Mouse (Mus musculus) heart, embryonic 10.5 days (tissue): ENCODE data around the gene Slc45a3. TPM values are rescaled to one million over a fixed set of nuclear protein-coding genes. Genes with fewer than 3 reads are reported as not detected.

Experiments
- DNase-seq: peaks from one replicate; pipeline ENCODE4 v3.0.0-alpha.2; 2017; ENCODE audit warnings: low spot score
- H3K27ac ChIP-seq: fragments of 300-500 bp; sonication (generic); 2 replicates; pipeline ENCODE4 v1.5.1; 2016; ENCODE audit warnings: mild to moderate bottlenecking
- H3K27me3 ChIP-seq: fragments of 300-500 bp; sonication (generic); 2 replicates; pipeline ENCODE4 v1.6.1; 2016; ENCODE audit warnings: mild to moderate bottlenecking; ENCODE audit not compliant: poor library complexity, insufficient read depth, severe bottlenecking
- H3K36me3 ChIP-seq: fragments of 300-500 bp; sonication (generic); 2 replicates; pipeline ENCODE4 v1.6.1; 2016; ENCODE audit warnings: mild to moderate bottlenecking, moderate library complexity
- H3K4me1 ChIP-seq: fragments of 300-500 bp; sonication (generic); 2 replicates; pipeline ENCODE4 v1.6.1; 2016; ENCODE audit warnings: mild to moderate bottlenecking
- H3K4me3 ChIP-seq: fragments of 300-500 bp; sonication (generic); 2 replicates; pipeline ENCODE4 v1.5.1; 2016; ENCODE audit warnings: mild to moderate bottlenecking, moderate library complexity
- H3K9me3 ChIP-seq: fragments of 300-500 bp; sonication (generic); 2 replicates; pipeline ENCODE4 v1.6.1; 2016; ENCODE audit warnings: mild to moderate bottlenecking, moderate library complexity
- WGBS: fragments of 180-500 bp; shearing (Covaris S2); methylation state at CpG from one replicate; pipeline ENCODE4 v1.1.7; 2016; 5-methylcytosine and 5-hydroxymethylcytosine counted together
- polyA plus RNA-seq: library from polyadenylated mRNA; unstranded; fragments of >200 nt; fragmentation: Nextera tagmentation; extraction: Ambion mirVana; gene quantifications from 2 replicates; pipeline ENCODE4 v1.2.1, GENCODE M21; 2016

The Slc45a3 gene
- polyA plus RNA-seq, 1 experiment from 2014 or later: 1.9 TPM

DNA sequence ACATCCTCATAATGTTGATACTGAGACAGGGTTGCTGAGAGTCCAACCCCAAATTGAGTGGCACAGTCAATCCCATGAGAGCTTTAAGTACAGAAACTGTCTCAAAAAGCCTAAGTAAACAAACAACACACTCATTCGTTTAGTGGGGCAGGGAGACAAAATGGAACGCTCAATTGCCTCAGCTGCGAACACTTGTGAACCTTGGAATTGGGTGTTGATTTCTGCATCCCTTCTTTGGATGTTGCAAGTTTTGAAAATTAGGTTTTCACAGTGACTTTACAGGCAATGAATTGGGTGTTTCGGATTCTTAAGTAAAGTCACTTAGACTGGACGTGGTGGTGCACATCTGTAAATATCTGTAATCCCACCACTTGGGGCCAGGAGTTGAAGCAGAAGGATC is 44.0 kb downstream of the Slc45a3 start:
- no peaks in the 10 kb centered on the region for H3K27me3 ChIP-seq
- peaks cover 23% of the 10 kb centered on the region for H3K4me1 ChIP-seq
- 29% methylated on average over 5 of the region's 5 CpGs for WGBS
- H3K27ac ChIP-seq: peak overlapping the region; percentile 100
- H3K9me3 ChIP-seq: no peaks in the 10 kb centered on the region
- H3K4me3 ChIP-seq: peak overlapping the region; percentile 89
- no peaks in the 10 kb centered on the region for H3K36me3 ChIP-seq
- no peak for DNase-seq

DNA sequence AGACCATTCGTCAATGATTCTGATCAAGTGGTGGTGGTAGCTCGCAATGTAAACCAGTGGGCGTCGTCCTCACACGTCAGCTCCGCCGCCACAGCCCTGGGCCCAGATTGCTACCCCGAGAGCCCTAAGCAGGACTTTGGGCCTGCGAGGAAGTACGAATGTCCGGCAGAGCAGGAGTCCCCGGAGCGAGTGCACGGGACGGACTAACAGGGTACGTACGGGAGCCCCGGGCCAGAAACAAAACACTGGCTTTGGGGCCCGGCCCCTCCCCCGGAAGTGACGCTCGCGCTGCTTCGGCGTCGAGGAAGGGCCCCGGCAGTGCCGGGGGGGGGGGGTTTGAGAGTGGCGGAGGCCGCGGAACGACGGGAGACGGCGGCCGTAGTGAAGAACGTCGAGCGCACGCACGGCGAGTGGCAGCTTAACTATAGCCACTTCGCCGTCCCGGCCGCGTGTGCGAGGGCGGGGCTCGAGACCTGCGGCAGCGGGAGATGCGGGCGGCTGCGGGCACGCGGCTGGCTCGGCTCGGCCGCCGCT is 44.6 kb downstream of the Slc45a3 start, which contains the start of gene Elk4:
Gene Elk4 (plus strand): TSS at position 326 of the 534 bp plus-strand sequence.
- H3K4me1 ChIP-seq: peaks cover 23% of the 10 kb centered on the region
- peak; percentile 93 for DNase-seq
- under 1% methylated on average over 61 of the region's 61 CpGs for WGBS
- no peaks in the 10 kb centered on the region for H3K27me3 ChIP-seq
- H3K4me3 ChIP-seq: peak within 1 kb of the TSS; percentile 89
- H3K9me3 ChIP-seq: no peaks in the 10 kb centered on the region
- no peaks in the 10 kb centered on the region for H3K36me3 ChIP-seq
- H3K27ac ChIP-seq: peak within 1 kb of the TSS; percentile 100

DNA sequence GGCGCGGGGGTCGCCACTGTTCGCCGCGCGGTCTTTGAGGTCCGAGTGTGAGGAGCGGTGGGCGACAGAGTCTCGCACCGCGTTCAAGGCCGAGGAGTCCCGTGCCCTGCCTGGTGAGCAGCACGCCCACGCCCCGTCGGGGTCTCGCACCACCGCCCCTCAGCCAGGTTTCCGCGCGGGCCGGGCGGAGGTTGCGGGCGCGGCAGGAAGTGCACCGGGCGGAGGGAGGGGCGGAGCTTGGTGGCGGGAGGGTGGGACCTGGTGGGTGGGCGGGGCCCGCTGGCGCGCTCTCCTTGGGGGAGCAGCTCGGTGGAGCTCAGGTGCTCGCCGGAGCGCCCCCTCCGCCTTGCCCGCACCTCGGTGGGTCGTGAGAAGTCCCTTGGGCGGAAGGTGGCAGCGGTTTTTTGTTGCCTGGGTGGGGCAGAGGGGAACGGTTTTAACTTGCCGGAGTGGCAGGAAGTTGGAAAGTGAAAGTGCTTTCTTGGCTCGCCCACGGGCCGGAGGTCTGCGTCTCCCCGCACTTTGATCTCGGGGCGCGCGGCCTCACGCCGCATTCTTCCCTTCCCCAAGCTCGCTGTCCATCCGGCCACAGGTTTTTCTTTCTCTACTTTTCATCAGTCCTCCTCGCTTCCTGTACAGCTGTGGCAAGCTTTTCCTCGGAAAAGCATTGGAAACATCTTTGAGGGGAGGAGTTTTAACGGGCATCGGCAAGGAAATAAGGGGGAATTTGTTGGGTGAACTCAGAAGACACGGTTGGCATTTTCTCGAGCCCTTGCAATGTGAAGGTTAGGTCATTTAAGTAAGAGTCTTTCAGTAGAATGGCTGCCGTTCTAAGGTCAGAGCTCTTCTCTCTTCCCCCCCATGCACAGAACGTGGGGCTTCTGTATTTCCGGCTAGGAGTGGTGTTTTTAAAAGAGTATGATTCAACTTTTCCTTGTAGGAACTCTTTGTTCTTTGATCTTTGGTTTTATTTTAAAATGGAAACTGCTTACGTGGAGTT is 45.4 kb downstream of the Slc45a3 start:
- H3K4me1 ChIP-seq: peaks cover 23% of the 10 kb centered on the region
- H3K9me3 ChIP-seq: no peaks in the 10 kb centered on the region
- H3K27me3 ChIP-seq: no peaks in the 10 kb centered on the region
- no peaks in the 10 kb centered on the region for H3K36me3 ChIP-seq
- peak overlapping the region; percentile 100 for H3K27ac ChIP-seq
- 1% methylated on average over 72 of the region's 72 CpGs for WGBS
- peak; percentile 94 for DNase-seq
- H3K4me3 ChIP-seq: peak overlapping the region; percentile 89

DNA sequence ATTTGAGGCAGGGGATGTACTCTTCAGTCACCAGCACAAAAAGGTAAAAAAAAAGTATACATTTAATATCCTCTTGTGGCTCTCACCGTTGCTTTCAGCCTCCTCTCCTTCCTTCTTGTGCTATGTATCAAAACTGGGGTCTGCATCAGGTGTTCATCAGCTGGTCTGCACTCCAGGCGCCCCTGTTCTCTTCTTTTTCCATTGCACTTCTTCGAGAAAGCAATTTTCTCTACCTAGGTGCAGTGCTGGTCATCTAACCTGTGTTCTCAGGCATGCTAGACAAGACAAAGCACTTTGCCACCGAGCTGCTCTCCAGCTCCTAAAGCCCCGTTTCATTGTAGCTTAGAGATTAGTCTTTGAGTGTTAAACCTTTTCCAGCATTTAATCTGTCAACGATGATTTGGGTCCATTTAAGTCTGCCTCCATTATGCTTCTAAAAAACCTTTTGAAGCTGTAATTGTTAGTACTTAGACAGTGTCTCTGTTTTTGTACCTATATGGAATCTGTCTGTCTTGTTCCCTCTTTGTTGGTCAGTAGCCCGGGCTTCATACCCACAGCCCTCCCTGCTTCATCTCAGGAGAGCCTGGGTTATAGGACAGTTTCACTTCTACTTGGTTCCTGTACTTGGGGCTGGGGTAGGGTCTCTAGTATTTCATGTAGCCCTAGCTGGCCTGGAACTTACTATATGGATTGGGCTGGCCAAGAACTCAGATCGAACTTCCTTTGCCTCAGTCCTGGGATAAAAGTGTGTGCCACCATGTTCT is 46.3 kb downstream of the Slc45a3 start:
- no peaks in the 10 kb centered on the region for H3K27me3 ChIP-seq
- H3K4me3 ChIP-seq: peak overlapping the region; percentile 89
- H3K27ac ChIP-seq: peak overlapping the region; percentile 100
- 56% methylated on average over 8 of the region's 8 CpGs for WGBS
- no peaks in the 10 kb centered on the region for H3K9me3 ChIP-seq
- H3K36me3 ChIP-seq: peaks cover under 1% of the 10 kb centered on the region
- H3K4me1 ChIP-seq: peaks cover 23% of the 10 kb centered on the region
- no peak for DNase-seq

DNA sequence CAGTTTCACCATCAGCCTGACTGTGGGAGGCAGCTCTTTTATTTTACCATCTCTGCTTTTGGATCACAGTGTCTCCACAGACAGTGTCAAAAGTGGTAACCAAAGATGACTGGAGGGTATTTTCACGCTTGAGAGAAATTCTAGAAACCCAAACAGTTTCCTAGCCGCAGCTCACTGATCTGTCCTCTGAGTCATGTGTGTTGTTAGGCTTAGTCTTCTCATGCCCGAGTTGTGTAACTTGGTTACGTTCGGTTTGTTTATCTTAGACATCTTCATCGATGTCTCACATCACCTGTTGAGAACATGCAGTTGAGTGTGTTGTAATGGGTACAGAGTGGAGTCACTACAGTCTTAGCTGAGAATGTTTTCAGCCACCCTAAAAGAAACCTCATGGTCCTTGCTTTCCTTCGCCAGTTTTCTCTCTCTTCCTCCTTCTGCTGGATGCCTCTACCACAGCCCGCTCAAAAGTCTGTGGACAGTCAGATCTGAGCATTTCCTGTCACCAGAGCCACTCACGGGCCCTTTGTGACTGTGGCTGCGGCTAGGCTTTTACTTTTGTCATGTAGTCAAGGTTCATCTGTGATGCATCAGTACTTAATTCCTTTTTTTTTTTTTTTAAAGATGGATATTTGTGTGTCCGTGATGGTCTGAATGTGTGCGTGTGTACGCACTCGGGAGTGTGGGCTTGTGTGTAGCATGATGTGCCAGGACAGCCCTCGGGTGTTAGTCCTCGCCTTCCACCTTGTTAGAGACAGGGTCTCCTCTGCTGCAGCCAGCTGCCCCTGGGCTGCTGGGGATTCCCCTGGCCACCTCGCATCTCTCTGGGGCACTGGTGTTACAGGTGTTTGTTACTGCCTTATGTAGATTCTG is 48.1 kb downstream of the Slc45a3 start:
- Histone ChIP-seq H3K4me1 (peaks cover 23% of the 10 kb centered on the region), H3K36me3 (peaks cover 16% of the 10 kb centered on the region), H3K4me3 (no peak overlapping the region), H3K27me3 (no peaks in the 10 kb centered on the region), H3K9me3 (no peaks in the 10 kb centered on the region), H3K27ac (no peak overlapping the region)
- WGBS: 86% methylated on average over 17 of the region's 17 CpGs
- DNase-seq: no peak

DNA sequence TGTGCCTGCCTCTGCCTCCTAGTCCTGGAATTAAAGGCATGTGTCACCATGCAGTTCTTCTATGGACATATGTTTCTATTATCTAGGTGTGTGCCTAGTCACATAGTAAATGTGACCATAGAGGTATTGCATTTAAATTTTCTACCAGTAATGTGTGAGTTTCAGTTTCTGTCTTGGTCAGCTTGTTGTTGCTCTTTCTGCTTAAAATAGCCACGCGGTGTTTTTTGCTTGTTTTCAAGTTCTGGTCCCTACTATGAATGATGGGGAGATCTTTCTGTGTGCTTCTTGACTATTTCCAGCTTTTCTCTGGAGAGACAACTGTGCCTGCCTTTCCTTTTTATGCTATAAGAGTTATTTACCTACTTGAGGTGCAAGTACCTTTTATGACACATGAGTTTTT is 49.0 kb downstream of the Slc45a3 start:
- H3K27me3 ChIP-seq: no peaks in the 10 kb centered on the region
- no peaks in the 10 kb centered on the region for H3K9me3 ChIP-seq
- no peak for DNase-seq
- H3K4me3 ChIP-seq: no peak overlapping the region
- H3K27ac ChIP-seq: no peak overlapping the region
- peaks cover 16% of the 10 kb centered on the region for H3K4me1 ChIP-seq
- 86% methylated on average over 2 of the region's 2 CpGs for WGBS
- peaks cover 21% of the 10 kb centered on the region for H3K36me3 ChIP-seq

DNA sequence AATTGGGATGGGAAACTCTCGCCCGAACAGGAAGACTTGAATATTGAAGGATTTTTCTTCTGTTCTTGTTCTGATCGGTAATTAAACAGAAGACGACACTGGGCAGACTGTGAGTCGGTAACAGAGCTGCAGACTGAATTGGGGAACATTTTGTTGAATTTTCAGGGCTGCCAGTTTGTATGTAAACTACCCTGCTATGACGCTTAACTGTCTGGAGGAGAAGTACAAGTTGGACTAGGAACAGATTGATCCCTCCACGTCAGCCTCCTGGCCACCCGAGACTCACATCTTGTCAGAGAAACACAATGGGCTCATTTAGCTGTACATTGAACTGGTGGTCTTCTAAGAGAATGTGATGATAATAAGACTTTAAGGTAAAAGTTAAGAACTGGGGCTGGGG is 50.1 kb downstream of the Slc45a3 start:
- whole genome bisulfite sequencing: 87% methylated on average over 8 of the region's 8 CpGs
- peaks cover 32% of the 10 kb centered on the region for H3K36me3 ChIP-seq
- no peaks in the 10 kb centered on the region for H3K27me3 ChIP-seq
- H3K4me1 ChIP-seq: peaks cover 15% of the 10 kb centered on the region
- DNase-seq: no peak
- H3K27ac ChIP-seq: no peak overlapping the region
- H3K9me3 ChIP-seq: no peaks in the 10 kb centered on the region
- no peak overlapping the region for H3K4me3 ChIP-seq

DNA sequence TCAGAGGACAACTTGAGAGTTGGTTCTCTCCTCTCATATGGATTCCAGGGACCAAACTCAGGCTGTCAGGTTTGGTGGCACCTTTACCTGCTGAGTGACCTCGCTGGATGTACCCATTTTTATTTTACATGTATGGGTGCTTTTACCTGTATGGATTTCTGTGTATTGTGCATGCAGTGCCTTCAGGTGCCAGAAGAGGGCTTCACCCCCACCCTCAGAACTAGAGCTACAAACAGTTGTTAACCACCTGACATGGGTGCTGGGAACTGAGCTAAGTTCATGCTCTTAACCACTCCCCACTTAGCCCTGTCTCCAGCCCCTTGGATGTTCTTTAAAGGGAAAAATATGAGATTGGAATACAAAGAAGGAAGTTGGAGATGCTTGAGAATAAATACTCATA is 52.0 kb downstream of the Slc45a3 start:
- WGBS: 81% methylated on average over 1 of the region's 1 CpGs
- DNase-seq: no peak
- peaks cover 51% of the 10 kb centered on the region for H3K36me3 ChIP-seq

DNA sequence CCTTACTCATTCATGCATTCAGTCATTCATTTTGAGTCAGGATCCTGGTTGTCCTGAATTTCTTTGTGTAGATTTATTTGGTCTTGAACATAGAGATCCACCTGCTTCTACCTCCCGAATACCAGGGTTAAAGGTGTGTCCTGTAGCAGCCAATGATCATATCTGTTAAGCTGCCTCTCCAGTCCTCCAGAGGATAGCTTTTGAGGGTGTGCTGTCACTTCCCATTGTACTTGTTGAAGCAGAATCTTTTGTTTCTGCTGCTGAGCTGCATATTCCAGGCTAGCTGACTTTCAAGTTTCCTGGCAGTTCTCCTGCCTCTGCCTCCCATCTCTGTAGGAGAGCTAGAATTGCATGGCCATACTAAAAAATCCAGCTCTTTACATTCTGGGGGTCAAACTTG is 53.9 kb downstream of the Slc45a3 start:
- H3K9me3 ChIP-seq: no peaks in the 10 kb centered on the region
- WGBS: 94% methylated on average over 1 of the region's 1 CpGs
- H3K4me3 ChIP-seq: no peak overlapping the region
- no peaks in the 10 kb centered on the region for H3K27me3 ChIP-seq
- no peak for DNase-seq
- peaks cover 65% of the 10 kb centered on the region for H3K36me3 ChIP-seq
- no peaks in the 10 kb centered on the region for H3K4me1 ChIP-seq
- no peak overlapping the region for H3K27ac ChIP-seq

More for the DNA sequence above, 52.0 kb downstream of the Slc45a3 start:
- Histone ChIP-seq H3K9me3 (no peaks in the 10 kb centered on the region), H3K27me3 (no peaks in the 10 kb centered on the region), H3K4me1 (peaks cover 2% of the 10 kb centered on the region), H3K4me3 (no peak overlapping the region), H3K27ac (no peak overlapping the region)

DNA sequence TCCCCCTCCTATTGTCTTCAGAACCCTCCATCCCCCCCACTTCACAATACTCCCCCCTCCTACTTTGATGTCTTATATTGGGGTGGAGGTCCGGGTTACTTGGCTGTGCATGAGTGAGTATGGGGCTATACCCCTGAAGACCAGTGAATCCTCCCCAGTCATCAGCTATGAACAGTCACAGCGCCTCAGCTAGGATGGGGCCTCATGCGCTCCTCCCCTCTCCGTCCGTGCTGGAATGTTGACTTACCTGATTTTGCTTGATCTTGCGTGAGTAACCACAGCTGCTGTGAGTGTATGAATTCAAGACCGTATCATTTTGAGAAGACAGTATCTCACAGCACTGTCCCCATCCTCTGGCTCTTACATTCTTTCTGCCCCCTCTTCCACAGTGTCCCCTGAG is 57.1 kb downstream of the Slc45a3 start:
- DNase-seq: no peak
- Histone ChIP-seq H3K36me3 (peaks cover 78% of the 10 kb centered on the region), H3K27me3 (no peaks in the 10 kb centered on the region), H3K4me3 (no peak overlapping the region), H3K9me3 (no peaks in the 10 kb centered on the region), H3K27ac (no peak overlapping the region), H3K4me1 (0 out of 2 replicates have a peak, but pooled peaks cover under 1% of the 10 kb centered on the region)
- 92% methylated on average over 7 of the region's 7 CpGs for WGBS

DNA sequence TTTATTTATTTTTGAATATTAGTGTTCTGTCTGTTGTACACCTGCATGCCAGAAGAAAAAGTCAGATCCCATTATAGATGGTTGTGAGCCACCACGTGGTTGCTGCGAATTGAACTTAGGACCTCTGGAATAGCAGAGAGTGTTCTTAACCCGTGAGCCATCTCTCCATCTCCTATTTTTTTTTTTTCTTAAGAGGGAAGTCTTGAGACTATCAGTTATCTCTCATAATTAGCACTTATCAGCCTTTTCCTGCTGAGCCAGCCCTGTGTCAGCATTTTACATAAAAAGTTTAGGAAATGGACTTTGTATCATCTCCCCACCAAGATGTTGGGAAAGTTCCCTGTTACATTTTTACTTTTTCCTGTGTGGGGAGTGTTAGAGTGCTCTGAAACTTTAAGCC is 59.3 kb downstream of the Slc45a3 start:
- Histone ChIP-seq H3K4me1 (0 out of 2 replicates have a peak, but pooled peaks cover 3% of the 10 kb centered on the region), H3K27ac (no peak overlapping the region), H3K36me3 (peaks cover 74% of the 10 kb centered on the region), H3K27me3 (no peaks in the 10 kb centered on the region), H3K9me3 (no peaks in the 10 kb centered on the region), H3K4me3 (no peak overlapping the region)
- 85% methylated on average over 3 of the region's 3 CpGs for WGBS
- DNase-seq: no peak
